Mouse (Mus musculus) right cerebral cortex, postnatal 4 days (tissue): ENCODE data around the gene Hist1h2ae.
"Not testable (repeated sequence)": the region's sequence is repeated elsewhere in the genome, so short reads cannot be mapped to it uniquely, and the experiment has no call there.

Source experiments
- DNase-seq: peaks from one replicate; pipeline ENCODE4 v3.0.0-alpha.2; 2022

The Hist1h2ae gene

DNA sequence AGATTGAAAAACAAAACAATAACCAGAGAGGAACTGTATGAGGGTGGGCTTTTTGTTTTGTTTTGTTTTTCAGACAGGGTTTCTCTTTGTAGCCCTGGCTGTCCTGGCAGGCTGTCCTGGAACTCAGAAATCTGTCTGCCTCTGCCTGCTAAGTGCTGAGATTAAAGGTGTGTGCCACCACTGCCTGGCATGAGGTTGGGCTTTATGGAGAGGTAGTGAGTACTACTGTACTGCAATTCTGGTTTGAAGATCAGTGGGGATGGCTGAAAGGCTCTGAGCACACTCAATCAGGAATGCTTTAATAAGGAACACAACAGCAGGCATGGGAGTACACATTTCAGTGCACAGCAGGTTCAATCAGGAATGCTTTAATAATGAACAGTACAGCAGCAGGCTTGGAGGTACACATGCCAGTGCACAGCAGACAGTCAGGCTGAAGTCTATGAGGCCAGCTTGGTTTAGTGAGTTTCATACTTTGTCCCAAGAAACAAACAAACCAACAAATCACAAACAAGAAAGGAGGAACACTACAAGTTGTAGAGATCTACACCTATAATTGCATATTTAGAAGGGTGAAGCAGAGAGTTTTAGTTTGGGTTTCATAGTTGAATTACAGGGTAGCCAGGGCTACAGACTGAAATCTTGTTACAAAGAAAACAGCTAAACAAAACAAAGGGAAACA lies 12.5 kb upstream of the Hist1h2ae start:
- DNase-seq, result no peak

DNA sequence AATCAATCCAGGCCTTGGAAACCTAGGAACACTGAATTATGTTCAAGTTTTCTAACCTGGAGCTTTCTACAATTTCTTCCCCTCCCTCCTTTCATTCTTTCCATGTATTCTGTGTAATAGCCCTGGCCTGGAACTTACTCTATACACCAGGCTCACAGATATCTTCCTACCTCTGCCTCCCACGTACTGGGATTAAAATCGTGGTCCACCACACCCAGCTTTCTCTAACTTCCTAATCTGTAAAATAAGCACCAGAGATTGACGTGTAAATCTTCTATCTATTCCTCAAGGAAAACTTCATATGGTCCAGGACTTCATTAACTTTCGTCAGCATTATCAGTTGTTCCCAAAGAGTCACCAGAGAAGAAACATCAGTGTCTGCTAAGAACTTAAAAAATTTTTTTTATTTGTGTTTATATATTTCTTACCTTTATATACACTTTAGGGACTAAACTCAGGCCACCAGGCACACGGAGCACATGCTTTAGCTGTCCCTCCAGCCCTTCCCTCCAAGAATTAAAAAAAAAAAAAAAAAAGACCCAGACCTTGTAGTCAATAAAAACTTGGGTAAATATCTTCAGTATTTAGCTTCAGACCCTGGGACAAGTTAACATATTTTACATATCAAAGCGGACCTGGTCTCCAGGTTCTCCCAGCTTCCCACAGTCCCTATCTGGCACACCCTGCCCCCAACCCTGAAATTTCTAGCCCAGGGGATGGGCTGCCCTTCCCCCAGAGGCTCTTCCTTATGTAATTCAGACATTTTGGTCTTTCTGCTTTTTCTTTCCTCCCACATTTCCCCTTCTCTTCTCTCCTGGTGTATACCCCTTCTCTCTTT lies 11.4 kb upstream of the Hist1h2ae start:
- no peak for DNase-seq

DNA sequence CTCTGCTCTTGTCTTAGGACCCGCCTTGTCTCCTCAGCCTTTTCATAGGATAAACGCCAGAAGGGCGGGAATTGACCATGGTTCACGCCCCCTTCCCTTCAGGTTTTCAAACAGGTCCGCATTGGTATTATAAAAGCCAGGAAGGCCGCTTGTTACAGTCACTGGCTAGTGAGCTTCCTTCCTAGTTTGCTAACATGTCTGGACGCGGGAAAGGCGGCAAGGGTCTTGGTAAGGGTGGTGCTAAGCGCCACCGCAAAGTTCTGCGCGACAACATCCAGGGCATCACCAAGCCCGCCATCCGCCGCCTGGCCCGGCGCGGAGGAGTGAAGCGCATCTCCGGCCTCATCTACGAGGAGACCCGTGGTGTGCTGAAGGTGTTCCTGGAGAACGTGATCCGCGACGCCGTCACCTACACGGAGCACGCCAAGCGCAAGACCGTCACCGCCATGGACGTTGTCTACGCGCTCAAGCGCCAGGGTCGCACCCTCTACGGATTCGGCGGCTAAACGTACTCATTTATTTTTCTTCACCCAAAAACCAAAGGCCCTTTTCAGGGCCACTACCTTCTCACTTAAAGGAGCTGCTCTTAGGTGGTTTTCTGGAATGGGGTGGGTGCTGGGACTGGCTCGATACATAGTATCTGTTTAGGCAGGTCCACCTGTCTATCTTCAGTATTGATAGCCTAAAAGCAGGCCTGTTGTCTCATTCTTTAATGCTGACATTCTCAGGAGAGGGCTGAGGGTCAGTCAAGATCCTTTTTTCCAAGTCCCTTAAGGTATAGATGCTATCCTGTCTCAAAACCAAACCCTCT lies 10.6 kb upstream of the Hist1h2ae start, which contains the start of gene Hist1h4d:
Hist1h4d (plus strand) TSS at position 191 of the 811 bp plus-strand sequence.
- peak; percentile 81 for DNase-seq

- DNase-seq, result no peak
These were observed 6.8 kb upstream of the Hist1h2ae start for GRCm38 (mm10) chr13:23577835-23578234.

DNA sequence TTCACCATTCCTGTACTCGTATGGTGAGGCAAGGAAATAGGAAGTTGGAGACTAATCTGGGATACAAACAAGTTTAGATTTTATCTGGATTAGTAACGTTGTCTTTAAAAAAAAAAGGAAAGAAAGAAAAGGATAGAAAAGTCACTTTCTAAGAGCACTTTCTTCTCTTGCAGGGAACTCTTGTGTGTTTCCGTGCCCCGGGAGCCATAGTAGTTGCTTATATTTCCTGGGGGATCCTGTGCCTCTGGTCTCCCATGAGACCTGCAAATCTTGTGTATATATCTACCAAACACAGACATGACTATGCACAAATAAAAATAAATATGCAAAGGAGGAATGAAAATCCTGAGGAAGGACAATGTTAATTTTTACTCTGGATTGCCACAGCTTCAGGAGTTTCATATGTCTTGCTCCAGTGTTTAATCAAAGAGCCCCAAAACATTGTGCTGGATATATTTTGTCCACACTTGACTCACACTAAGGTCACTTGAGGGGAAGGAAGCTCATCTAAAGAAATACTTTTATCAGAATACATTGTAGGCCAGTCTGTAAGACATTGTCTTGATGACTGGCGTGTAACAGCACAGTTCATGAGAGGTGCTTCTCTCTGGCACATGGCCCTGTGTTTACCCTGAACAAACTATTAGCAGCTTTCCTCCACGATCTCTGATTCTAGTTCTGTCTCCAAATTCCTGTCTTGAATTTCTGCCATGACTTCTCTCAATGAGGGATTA lies 6.1 kb upstream of the Hist1h2ae start:
- no peak for DNase-seq

DNA sequence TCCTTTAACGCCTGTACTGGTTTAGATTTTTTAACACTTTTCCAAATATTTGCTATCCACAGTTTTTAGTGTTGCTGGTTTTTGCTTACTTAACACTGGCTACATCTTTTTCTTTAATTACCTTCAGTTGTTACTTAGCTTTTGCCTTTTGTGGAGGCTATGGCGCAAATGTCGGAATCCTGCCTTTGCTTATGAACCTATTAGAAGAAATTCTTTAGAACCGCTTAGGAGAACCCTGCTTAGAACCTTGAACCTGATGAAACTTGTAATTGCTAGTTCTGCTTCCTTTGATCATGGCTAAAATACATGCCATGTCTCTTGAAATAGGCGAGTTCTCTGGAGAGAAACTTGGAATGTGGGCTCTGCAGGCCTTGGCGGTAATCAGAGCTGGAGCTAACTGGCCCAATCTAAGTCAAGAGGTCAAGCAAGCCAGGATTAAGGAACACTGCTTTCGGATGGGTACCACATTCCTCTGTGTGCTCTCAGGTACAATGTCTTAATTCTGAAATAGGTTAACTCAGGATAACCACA lies 5.4 kb upstream of the Hist1h2ae start:
- DNase-seq, result no peak

DNA sequence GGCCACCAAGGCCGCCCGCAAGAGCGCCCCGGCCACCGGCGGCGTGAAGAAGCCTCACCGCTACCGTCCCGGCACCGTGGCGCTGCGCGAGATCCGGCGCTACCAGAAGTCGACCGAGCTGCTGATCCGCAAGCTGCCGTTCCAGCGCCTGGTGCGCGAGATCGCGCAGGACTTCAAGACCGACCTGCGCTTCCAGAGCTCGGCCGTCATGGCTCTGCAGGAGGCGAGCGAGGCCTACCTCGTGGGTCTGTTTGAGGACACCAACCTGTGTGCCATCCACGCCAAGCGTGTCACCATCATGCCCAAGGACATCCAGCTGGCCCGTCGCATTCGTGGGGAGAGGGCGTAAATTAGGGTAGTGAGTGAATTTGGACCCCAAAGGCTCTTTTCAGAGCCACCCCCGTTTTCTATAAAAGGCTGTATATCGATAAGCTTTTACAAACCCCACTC lies 4.9 kb upstream of the Hist1h2ae start:
- not testable (repeated sequence) for DNase-seq

DNA sequence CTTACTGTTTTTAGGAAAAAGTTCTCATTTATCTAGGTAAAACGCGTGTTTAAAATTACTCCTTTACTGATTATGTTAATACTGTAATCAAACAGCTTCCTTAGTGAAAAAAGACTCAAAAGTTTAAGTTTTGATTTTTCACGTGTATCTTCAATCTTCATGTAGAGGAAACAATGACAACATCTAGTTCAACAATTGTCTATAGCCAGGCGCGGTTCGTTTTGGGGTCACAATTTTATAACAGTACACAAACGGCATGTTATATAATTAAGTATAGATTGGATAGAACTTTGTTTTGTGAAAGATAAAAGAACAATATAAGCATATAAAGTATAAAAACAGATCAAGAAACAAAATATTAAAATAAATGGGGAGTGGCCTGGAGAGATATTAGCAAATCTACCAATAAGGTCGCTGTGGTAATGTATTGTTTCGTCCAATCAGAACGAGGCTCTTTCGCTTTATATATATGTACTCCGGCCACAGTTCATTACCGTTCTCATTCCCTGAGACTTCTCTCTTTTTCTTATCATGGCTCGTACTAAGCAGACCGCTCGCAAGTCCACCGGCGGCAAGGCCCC lies 4.3 kb upstream of the Hist1h2ae start, which contains the start of gene Hist1h3d:
Hist1h3d (plus strand) TSS at position 493 of the 581 bp plus-strand sequence.
- DNase-seq, result no peak

GRCm38 (mm10) chr13:23574546-23575170 lies 3.6 kb upstream of the Hist1h2ae start:
- not testable (repeated sequence) for DNase-seq

DNA sequence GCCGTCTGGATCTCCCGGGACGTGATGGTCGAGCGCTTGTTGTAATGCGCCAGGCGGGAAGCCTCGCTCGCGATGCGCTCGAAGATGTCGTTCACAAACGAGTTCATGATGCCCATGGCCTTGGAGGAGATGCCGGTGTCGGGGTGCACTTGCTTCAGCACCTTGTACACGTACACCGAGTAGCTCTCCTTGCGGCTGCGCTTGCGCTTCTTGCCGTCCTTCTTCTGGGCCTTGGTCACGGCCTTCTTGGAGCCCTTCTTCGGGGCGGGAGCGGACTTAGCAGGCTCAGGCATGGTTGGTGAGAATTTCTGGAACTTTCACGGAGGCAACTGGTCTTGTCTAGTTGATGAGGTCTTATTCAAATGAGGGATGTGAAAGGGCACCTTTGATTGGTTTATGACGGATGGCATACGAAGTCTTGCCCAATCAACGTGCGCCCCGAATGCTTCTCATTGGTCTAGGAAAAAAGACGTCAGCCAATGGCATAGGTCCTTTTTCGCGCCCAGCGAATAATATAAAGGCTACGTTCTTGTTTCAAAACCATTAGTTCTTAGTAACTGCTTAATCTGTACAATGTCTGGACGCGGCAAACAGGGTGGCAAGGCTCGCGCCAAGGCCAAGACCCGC lies 3.0 kb upstream of the Hist1h2ae start, which contains the start of the genes Hist1h2bf and Hist1h2ad:
Hist1h2bf (minus strand) TSS at position 299 of the 627 bp plus-strand sequence.
Hist1h2ad (plus strand) TSS at position 484 of the 627 bp plus-strand sequence.
- DNase-seq, result peak; percentile 77

GRCm38 (mm10) chr13:23573034-23573897 lies 2.2 kb upstream of the Hist1h2ae start:
- not testable (repeated sequence) for DNase-seq

DNA sequence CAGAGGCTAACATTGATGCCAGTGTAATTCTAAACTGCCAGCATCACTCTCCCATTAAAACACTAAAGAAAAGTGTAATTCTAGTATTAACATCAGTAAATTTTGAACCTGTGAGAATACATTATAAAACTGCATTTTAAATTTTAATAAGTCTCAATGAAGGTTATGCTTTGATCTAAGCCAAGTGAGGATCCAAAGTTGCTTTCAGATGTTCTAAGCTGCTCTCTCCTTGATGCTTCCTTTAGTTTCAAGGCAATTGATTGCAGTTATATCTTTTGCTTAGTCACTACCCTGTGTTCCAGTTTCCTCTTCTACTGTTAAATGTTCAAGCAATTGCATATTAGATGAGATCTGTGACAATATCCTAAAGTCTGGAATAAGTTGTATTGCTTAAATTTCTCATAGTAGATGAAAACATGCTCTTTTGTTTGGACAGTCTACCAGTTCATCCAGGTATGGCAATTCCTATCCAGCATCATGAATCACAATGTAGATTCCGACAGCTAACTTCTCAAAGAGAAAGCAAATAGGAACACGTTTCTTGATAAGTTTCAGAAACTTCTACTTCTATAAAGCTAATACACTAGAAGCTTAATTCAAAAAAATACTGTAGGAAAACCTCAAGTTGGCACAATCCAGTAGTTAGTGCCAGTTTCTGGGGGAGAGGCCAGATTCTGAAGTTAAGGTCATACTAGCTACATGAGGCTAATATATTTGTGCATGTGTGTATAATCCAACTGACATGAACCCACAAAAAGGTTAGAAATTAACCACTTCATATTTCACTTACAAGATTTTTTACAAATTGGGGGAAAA lies 1.4 kb upstream of the Hist1h2ae start:
- no peak for DNase-seq

- DNase-seq, result not testable (repeated sequence)
These were observed 641 bp upstream of the Hist1h2ae start for GRCm38 (mm10) chr13:23571504-23572217.

- not testable (repeated sequence) for DNase-seq
These were observed 579 bp downstream of the Hist1h2ae start for GRCm38 (mm10) chr13:23570261-23571021.

- no peak for DNase-seq
These were observed 6.5 kb downstream of the Hist1h2ae start for GRCm38 (mm10) chr13:23564482-23564881.

- DNase-seq, result peak; percentile 28
These were observed 8.1 kb downstream of the Hist1h2ae start for GRCm38 (mm10) chr13:23562699-23563462.
